Mouse (Mus musculus) cerebellum, adult 11 months (tissue): ENCODE results near the gene Dyrk1a.
A peak's percentile ranks its signal among the peaks of the same experiment; 100 is the strongest.
"Not testable (repeated sequence)": the region's sequence is repeated elsewhere in the genome, so short reads cannot be mapped to it uniquely, and the experiment has no call there.

Experiments used
- DNase-seq: peaks from one replicate; pipeline ENCODE4 v3.0.0; 2022

Dyrk1a gene

GRCm38 (mm10) chr16:94641799-94642198 lies 72.0 kb downstream of the Dyrk1a start:
- no peak for DNase-seq

DNA sequence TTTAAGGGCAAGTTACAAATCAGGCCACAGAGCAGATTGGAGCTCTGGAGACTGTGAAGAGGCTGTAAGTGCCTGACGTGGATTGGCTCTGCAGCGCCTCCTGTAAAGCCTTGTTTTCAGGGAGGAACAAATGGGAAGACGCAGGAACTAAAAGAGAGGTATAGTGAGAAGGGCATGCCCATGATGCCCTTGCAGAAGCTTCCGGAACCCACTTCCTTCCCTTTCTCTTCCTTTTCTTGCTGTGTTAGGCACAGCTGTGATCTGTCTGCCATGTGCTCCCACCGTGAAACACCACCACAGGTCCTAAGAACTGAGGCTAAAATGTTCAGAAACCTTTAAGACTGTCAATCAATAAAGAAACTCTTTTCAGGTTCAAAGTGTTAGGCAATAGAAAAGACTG lies 77.3 kb downstream of the Dyrk1a start:
- no peak for DNase-seq

GRCm38 (mm10) chr16:94647925-94648324 lies 78.1 kb downstream of the Dyrk1a start:
- DNase-seq: no peak

DNA sequence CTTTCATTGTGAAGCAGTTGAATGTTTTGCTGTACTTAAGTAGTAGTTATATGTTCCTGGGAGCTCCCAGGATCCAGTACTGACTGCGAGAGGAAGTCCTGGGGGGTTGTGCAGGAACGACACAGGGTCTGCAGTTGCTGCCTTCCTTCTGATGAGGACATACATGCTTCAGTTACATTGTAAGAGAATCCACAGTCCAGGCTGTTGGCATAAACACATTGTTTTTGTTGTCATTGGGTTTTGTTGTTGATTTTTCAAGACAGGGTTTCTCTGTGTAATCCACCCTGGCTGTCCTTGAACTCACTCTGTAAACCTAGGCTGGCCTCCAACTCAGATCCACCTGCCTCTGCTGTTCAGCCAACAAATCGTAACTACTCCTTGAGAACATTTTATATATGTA lies 80.1 kb downstream of the Dyrk1a start:
- no peak for DNase-seq

GRCm38 (mm10) chr16:94652091-94652713 lies 82.4 kb downstream of the Dyrk1a start:
- no peak for DNase-seq

DNA sequence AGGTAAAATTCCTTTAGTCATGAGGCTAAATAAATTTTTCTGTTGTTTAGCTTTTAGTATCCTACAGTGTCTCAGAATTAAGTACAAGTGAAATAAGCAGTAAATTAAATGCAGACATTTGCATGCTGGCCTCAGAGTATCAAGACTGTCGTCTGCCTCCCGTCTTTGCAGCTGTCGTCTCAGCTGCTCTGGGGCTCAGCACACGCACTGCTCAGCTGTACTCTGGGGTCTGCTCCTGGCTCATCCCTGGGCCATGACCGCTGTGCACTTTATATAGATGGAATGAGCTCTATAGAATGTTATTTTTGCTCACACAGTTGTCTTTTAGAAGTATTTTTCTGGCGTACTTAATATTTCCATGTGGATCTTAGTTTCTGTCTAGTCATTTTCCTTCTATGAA lies 85.3 kb downstream of the Dyrk1a start:
- DNase-seq: no peak

- DNase-seq: no peak
Measured at GRCm38 (mm10) chr16:94656891-94657290, 87.1 kb downstream of the Dyrk1a start.

DNA sequence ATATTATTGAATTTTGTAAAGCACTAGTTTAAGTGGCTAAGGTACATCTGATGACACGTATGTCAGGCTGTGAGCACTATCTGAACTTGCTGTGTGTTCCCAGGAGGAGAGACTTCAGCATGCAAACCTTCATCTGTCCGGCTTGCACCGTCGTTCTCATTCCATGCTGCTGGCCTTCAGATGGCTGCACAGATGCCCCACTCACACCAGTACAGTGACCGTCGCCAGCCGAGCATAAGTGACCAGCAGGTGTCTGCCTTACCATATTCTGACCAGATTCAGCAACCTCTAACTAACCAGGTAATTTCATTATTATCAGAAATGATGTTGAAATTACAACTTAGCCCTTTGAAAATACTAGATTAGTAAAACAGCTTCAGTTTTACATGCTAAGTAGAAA lies 89.6 kb downstream of the Dyrk1a start:
- DNase-seq: peak; percentile 50

DNA sequence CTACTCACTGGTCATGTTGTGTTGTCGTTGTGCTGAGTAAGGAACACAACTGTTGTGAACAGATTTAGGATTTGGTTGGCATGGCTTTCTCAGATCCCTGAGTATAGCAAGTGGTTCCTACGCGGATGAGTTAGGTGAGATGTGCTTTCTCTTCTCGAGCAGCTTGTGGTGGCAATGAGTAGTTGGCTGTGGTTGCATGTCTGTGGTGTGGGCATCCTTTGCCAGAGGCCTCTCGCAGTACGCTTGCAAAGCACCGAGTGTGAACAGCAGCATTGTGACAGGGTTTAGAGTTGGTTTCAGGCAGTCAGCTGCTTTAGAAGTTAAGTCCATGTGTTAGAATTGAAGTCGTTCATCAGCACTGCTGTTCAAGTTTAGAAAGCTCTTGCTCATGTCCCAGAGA lies 90.4 kb downstream of the Dyrk1a start:
- no peak for DNase-seq

DNA sequence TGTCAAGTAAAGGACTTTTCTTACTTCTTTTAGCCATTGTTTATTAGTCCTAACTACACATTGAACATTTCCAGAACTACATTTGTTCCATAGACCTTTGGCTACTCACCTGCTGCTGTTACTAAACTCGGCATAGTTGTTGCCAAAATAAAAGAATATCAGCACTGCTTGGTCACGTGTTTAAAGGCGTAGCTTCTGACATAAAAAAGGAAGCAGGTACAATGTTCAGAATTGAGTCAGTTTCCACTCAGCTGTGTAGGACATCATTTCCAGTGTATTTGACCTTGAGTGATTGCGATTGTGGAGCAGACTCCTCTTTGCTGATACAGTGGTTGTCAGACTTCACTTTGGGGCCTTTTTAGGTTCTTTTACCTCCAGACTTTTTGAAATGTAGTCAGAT lies 97.7 kb downstream of the Dyrk1a start:
- no peak for DNase-seq

GRCm38 (mm10) chr16:94671313-94671712 lies 101.5 kb downstream of the Dyrk1a start:
- no peak for DNase-seq

- DNase-seq: no peak
Measured at GRCm38 (mm10) chr16:94680924-94681323, 111.1 kb downstream of the Dyrk1a start.

DNA sequence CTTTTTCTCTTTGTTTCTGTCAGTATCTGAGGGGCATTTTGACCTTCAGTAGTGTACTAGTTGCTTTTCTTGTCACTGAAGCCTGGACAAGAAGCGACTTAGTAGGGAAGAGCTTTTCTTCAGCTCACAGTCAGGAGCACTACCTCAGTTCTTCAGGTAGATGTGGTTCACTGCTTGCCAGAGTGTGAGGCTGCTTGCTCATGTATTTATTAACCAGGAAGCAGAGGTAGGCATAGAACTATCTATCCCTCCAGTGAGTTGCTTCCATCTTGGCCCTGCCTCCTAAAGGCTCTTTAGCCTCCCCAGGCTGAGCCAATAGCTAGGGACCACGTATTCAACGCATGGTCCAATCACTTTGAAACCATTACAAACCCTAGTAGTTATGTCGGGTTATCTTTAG lies 112.0 kb downstream of the Dyrk1a start:
- no peak for DNase-seq

DNA sequence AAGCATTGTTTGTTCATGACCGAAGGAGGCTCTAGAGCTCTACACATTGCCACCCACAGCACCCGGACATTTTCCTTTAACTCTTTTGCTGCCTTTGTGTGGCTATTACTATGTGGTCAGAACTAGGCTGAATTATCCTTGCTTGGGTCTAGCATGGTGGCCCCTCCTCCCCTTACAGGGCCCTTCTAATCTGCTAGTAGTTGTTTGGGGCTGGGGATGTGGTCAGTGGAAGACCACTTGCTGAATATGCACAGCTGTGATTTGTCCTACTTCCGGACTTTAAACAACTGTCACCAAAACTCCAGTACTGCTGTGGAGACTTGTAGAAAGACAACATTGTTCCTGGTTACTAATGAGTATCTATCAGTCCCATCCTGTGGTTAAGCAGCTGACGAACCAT lies 114.2 kb downstream of the Dyrk1a start:
- DNase-seq: no peak

DNA sequence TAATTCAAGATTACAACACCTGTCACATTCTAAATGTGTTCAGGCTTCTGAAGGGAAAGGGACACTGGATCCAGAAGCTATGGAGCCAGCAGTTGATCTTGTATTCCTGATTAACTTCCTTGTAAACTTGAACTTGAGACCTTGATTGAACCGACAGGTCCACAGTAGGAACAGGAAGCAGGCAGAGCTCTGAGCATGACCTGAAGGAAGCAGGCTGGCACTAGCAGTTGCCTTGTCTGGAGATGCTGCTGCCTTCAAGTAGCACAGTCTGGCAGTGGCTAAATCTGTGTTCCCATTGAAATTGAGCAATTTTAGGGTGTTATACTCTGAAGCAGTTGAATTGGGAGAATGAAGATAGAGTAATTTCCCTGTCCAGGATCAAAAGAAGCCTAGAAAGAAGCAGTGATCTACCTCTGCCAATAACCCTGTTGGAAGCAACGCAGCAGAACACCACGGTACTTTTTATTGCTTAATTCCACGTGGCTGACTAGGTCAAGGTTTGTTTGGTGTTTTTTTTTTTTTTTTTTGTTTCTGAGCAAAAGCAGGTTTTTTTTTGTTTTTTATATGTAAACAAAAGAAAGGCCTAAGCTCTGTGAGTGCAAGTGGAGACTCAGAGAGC lies 124.0 kb downstream of the Dyrk1a start:
- no peak for DNase-seq

DNA sequence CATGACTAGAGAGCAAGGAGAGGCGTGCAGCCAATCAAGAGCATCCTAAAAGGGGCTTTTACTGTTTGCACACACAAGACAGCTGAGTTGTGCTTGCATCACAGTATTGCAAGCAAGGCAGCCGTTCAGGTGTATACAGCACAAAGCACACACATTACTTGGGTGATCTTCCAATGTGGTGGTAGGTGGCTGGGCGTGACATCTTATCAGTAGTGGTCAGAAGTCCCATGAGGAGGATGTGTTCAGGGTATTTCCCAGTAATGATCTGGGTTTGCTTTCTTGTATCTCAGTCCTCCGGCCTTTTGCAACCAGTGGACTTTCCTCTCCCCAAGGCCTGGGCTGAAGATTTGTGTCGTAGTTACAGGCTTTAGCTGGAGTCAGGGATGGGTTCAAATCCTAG lies 127.7 kb downstream of the Dyrk1a start:
- DNase-seq: no peak

DNA sequence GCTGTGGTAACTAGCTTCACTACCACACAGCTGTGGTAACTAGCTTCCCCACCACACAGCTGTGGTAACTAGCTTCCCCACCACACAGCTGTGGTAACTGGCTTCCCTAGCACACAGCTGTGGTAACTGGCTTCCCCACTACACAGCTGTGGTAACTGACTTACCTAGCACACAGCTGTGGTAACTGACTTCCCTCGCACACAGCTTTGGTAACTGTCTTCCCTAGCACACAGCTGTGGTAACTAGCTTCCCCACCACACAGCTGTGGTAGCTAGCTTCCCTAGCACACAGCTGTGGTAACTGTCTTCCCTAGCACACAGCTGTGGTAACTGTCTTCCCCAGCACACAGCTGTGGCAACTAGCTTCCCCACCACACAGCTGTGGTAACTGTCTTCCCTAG lies 128.4 kb downstream of the Dyrk1a start:
- not testable (repeated sequence) for DNase-seq

DNA sequence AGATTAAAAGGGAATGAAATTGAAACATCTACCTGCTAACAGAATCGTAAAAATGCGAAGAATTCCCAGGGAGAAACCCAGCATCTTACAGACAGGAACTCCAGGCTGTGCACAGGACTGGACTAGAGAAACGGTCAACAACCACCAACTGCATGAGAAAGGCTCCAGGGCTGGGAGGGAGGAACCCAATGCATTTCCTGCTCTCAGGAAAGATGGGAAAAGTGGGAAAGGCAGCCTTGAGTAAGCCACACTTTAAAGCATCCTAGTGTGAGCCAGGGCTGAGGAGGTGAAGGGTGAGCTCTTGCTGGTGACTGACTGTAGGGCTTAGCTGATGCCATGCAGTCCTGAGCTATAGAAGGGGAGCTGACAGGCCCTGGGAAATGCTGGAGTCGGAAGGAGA lies 131.3 kb downstream of the Dyrk1a start:
- no peak for DNase-seq

GRCm38 (mm10) chr16:94701971-94702370 lies 132.2 kb downstream of the Dyrk1a start:
- DNase-seq: no peak

- peak; percentile 85 for DNase-seq
Measured at GRCm38 (mm10) chr16:94713480-94714094, 143.8 kb downstream of the Dyrk1a start.

GRCm38 (mm10) chr16:94714483-94714882 lies 144.7 kb downstream of the Dyrk1a start:
- DNase-seq: no peak

- DNase-seq: no peak
Measured at GRCm38 (mm10) chr16:94717051-94717450, 147.2 kb downstream of the Dyrk1a start.

- no peak for DNase-seq
Measured at GRCm38 (mm10) chr16:94718919-94719318, 149.1 kb downstream of the Dyrk1a start.

- DNase-seq: no peak
Measured at GRCm38 (mm10) chr16:94719488-94719887, 149.7 kb downstream of the Dyrk1a start.
